Mouse (Mus musculus): ENCODE measurements around the gene Vdac2. TPM values are rescaled to one million over a fixed set of nuclear protein-coding genes. Genes with fewer than 3 reads are reported as not detected.

Vdac2 gene
- polyA plus RNA-seq, 2 experiments from 2014 or later = 247 to 248 TPM

DNA sequence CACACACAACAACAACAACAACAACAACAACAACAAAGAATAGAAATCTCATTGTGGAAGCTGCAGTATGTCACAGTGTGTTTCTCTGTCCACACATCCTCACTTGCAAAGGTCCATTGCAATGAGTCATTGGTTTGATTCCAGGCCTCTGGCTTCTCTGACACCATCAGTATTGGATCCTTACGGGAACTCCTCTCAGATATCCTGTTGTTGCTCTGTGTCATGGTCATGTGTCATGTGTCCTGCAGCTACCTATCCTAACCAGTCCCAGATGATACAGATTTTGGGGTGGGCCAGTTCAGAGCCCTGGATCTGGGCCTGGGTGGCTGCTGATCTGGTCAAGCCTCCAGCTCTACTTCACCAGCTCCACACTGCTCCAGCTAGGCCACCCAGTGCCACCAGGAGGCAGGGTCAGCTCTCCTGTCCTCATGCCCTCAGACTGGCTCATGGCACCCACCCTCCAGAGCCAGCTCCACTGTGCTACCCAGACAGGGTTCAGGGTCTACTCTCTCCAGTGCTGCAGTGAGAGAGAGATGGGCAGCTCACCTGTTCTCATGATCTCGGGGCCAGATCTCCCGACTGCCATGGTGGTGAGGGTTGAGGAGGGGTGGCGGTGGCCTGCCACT is 4.0 kb upstream of the Vdac2 start:
- ATAC-seq = no peak

DNA sequence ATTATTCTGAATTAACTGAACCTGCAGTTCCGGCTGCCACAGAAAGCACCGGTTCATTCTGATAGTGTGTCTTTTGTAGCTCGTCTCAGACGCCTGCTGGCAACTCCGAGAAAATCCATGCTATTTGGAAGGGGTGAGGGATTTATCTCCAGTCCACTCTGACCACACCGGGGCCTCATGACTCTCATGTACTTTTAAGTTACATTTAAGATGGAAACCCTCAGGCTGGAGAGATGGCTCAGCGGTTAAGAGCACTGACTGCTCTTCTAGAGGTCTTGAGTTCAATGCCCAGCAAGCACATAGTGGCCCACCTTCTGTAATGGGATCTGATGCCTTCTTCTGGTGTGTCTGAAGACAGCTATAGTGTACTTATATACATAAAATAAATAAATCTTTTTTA is 2.7 kb upstream of the Vdac2 start:
- no peak for ATAC-seq

DNA sequence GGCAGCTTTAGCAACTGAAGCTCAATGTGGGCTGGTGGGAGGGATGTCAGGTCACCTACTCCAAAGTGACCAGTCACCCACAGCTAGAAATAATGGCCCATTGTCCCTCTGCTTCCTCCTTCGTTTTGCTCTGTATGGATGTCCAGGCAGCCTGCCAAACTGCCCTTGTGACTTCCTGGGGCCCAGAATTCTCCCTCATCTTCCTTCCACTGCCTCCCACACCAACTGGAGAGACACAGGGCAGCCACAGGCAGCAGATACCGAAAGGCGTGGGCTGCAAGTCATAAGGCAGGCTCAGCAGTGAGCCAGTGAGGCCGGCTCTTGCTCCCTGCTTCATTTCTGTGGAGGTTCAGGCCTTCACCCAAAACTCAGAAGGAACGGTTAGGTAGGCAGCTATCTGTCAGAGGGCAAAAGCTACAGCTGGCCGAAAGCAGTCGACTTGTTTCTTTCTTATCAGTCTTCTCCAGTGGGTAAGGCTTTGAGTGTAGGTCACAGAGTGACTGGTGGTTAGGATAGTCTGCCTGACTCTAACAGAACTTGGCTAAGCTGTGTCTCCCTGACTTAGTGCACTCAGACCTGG is 2.2 kb upstream of the Vdac2 start:
- ATAC-seq = no peak

DNA sequence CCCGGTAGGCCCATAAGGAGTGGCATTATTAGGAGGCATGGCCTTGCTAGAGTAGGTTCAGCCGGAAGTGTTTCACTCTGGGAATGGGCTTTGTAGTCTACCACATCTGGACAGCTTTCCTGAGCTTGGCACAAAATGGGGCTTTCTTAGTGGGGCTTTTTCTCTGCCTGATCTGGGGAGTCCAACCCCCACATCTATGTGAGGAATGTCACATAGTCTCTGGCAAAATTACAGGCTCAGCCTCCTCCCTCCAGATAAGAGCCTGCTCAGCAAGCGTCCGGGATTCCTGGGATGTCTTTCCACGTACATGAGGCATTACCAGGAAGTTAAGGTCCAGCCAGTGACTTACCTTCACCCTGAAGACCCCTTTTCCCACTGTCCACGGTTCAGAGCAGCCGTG is 1.1 kb upstream of the Vdac2 start:
- ATAC-seq = no peak

DNA sequence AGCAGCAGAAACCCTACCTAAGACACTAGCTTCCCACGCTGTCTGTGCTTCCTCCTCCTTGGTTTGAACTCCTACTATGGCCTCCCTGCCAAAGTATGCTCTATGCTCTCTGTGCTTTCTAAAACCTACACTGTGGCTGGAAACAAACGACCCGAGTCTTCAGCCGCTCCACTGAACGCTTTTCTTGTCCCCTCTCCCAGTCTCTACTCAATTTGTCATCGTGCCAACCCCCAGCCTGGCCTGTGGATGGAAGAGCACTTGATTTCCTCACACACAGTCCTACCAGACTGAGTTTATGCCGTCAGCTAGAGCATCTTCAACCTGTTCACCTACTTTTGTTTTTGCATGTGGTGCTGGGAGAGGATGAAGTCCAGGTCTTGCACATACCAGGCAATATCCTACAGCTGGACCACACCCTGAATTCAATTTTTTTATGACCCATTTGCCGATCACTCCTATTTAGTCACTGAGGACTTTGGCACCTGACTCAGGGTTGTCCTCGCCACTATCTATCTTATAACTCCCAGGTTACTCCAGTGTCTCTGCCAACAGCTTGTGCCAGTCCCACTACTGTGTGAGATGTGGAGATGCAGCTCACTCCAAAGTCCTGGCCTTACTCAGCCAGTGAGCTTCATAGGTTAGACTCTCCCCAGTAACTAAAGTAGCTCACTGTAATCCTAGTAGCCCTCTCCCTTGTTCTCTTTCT is 901 bp downstream of the Vdac2 start:
- ATAC-seq = no peak

DNA sequence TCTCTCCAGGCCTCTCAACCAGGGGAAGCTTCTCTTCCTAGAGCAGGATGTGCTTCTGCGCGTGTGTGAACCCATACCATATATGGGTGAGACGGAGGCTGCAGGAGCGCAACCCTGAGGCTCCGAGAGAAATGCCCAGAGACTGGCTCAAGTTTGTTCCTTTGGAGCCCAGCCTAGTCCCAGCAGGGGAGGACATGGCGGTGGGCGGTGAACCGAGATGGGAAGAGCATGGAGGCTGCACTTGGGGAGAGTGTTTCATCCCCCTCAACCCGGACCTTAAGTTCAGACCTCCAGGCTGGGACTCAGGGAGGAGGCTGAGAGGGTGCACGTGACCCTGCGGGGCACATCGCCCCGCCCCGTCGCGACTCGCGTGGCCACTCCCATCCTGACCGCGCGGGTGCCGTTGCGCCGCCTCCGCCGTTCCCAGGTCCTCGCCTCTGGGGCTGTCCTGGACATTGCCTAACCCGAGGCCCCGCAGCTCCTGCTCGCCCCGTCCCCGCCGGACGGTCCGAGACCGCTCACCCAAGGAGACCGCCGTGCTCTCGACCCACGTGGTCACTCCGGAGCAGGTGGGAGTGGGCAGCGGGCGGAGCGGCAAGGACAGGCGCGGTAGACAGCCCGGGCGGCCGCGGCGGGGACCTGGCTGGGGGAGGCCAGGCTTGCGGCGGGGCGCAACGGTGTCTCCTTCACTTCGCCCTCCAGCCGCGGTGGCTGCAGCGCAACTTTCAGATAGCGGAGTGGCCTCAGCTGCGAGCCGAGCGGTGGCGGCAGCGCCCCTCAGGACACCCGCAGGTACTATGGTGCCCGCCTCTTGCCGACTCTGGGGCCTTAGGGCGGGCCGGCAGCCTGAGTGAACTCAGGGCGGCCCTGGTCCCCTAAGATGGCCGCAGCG is 6.1 kb downstream of the Vdac2 start:
- ATAC-seq = peak; percentile 92

DNA sequence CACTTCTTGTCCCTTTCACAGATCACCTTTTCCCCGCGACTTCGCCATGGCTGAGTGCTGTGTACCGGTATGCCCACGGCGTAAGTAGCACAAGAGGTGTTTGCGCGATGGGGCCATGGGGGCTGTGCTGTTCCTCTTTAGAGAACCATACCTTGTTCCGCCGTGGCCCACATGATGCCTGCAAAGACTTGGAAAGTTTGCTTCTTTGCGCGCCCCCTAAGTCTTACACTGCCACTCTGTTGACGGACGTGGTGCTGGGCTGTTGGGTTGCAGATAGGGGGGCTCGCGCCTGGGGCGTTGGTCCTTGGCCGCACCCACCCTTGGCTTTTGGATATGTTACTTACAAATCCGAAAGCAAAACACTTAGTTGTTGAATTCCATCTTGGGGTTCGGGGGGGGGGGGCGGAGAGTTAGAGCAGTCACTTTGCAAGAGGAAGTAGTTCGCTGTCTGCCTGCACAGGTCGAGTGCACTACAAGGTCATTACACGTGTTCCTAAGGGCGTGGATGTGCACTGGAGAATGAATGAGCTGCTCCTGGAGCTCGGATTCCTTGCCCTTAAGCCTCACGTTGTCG is 6.9 kb downstream of the Vdac2 start:
- ATAC-seq = no peak

DNA sequence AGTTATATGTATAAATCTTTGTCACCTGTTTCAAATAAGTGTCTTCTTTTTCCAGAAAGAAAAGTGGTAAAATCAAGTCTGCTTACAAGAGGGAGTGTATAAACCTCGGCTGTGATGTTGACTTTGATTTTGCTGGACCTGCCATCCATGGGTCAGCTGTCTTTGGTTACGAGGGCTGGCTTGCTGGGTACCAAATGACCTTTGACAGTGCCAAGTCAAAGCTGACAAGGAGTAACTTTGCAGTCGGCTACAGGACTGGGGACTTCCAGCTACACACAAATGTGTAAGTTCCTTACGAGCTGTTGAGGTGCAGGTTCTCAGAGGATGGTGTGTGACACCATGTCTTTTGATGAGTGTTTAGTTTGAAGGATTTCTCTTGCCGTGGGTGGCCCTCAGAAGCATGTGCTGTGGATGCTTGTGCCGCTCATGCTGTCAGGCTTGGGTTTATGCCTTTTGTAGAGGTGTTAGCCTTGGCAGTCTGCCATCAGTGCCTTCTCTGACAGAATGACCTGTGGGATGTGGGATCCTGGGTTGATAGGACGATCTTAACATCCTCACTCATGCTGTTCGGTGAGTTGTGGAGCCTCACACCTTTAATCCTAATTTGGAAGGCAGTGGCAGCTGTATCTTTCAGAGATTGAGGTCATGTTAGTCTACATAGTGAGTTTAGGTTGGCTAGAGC is 13.4 kb downstream of the Vdac2 start:
- ATAC-seq = no peak

DNA sequence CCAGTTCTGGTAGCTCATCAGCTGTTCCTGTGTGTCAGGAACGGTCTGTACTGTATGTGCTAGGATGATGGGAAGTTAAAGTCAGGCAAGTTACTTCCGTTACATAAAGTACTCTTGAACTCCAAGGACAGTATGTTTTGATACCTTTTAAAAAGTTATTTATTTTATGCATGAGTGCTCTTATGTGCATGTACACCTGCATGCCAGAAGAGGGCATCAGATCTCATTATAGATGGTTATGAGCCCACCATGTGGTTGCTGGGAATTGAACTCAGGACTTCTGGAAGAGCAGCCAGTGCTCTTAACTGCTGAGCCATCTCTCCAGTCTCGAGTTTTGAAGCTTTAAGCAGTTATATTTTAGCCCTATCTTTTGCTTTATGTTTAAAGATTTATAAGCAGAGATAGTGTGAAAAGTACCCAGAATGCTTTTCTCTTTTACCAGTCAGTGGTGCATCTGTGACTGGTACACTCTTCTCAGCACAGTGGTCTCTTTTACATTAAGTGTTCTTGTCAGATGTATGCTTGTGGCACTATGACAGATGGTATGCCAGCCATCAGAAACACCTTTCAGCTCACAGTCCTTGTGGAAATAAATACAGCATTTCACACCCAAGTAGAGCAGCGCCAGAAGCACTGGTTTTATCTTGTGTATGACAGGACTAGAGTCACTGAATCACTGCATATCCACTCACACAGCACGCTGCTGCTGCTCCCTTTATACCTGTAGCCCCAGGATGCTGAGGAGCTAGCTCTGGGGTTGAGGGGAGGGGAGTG is 17.0 kb downstream of the Vdac2 start:
- ATAC-seq = no peak

DNA sequence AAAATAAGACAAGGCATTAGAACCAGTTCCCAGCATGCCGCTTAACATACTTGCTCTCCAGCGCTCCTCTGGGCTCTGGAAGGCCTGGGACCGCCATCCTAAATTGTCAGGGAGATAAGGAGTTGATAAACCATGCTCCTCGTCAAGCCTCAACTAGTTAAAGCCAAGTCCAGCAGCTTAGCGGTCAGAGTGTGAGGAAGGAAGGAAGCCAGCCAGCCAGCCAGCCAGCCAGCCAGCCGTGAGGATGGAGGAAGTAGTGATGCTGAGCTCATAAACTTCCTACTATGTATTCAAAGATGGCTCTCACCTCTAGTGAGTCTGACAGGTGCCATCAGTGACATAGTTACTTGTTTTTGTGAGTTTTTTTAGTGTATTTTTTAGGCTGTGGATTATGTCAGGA is 18.2 kb downstream of the Vdac2 start:
- no peak for ATAC-seq

DNA sequence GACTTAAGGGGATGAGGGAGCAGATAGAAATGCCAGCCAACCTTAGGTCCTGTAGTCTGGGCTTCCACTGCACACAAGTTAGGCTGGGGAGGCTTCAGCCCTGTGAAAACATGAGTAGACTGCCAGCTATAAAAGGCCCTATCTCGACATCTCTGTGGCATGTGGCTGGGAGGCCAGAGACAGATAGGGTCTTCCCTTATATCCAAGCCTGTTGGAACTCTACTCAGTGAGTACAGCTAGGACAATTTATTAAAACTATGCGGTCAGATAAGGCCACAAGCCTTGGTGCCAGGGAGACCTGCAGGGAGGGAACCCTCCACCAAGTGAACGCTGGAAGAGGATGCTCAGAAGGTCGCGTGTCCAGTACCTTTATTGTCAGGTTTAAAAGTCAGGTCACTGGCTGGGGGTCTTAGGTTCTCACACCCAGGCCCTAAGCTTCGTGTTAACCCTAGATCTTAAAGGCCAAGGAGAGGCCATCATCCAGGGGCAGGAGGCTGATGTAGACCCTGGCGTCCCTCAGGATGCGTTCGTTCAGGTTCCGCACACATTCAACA is 21.9 kb downstream of the Vdac2 start:
- no peak for ATAC-seq

DNA sequence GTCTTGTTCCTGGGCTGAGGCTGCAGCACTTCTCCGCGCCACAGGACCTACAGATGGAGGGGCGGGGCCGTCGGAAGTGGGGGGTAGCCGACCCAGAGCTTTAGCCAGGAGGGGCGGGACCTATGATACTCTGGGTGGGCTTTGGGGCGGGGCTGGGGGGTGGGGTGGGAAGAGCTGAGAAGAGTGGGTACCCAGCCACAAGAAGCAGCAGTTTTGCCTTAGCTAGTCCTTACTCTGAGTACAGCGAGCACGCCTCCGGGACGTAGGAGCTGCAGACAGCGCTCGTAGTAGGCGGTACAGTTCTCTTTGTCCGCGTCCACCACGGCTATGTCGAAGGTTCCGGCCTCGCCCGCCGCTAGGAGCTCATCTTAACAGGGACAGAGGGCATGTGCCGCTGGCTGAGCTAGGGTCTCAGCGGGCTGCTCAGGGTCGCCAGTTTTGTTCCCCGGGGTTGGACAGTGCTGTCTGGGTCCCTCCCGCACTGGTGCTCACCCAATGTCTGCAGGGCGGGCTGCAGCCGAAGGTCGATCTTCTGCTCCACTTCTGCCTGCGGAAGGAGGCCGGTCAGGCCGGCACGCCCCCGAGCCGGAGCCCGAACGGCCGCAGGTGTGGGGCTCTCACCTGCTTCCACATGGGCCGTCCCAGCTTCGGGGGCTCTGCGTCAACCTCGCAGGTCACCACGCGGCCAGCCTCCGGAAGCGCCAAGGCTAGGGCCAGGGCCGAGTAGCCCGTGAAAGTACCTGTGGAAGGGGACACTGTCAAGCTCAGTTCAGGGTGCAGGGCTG is 22.5 kb downstream of the Vdac2 start:
- peak; percentile 6 for ATAC-seq

DNA sequence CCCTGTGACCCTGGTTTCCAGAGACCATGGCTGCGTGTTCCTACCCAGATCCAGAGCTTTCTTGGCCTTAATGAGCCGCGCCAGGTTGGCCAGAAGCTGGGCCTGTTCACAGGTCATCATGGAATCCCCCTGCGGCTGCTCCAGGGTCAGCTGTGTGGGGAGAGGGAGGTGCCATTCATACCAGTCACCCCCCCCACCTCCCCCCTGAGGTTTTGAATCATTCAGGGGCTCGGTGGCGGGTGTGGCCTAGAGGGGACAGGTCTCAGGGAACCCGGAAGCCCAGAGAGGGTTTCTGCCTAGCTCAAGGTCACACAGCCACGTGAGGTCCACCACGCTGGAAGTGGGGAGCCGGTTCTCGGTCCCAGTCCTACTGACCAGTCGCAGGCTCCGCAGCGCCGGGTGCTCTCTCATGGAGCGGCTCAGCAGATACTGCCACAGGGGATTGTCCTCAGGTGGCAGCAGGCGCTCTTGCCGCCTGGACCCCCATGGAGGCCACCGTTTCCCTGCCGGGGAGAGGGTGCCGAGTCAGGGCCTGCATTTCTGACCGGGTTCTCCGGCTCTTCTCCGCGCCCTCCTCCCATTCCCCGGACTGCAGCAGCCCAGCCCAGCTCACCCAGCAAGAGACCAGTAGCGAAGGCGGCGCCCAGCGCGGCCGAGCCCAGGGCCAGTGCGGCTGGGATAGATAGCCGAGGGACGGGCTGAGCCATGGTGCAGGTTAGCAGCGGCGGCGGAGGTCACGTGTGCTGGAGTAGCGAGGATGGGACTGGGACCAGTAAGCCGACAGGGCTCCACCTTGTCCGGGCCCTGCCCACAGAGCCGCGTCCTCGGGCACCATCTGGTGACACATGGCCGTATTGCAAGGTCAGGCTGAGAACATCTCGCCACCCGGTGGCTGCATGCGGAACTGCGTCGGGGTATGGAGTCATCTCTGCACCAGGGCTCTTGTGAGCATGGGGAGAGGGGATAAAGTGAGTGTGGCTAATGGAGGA is 23.4 kb downstream of the Vdac2 start, which contains the start of gene Comtd1:
TSS of gene Comtd1 (minus strand) at position 812 of the 989 bp plus-strand sequence.
- peak; percentile 90 for ATAC-seq

DNA sequence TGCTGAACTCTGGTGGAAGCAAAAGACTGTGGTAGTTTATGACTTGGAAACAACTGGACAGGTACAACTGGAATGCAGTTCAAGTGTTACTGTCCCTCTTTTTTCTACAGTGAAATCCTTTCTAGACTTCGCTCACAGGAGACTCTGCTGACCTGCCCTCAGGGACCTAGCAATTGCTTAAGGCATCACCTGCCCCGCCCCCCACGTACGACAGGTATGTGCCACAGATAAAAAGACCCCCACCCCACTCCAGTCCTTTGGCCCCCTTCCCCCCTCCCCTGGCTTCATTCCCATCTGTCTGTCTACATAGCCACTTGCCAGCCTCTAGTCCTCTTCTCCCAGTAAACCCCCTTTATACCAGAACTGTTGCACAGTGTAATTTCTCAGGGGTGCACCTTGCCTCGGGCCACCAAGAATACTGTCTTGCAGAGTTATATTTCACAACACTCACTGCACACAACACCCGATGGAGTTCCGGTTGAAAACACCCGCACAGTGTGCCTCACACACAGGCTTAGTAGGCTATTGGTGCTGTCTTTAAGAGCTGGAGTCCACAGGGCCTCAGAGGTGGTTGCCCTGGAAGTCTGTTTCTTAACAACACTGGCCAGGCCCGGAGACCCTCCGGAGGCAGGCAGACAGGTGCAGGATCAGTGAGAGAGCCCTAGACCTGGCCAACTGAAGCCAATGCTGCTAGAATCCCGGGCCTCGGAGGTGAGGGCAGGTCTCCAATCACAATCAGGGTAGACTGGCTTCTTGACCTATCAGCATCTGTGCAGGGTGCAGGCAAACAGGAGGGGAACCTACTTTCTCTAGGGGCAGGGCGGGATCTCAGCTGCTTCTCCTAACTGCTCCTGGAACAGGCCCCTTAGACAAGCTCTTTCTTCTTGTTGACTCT is 24.7 kb downstream of the Vdac2 start:
- ATAC-seq = no peak

DNA sequence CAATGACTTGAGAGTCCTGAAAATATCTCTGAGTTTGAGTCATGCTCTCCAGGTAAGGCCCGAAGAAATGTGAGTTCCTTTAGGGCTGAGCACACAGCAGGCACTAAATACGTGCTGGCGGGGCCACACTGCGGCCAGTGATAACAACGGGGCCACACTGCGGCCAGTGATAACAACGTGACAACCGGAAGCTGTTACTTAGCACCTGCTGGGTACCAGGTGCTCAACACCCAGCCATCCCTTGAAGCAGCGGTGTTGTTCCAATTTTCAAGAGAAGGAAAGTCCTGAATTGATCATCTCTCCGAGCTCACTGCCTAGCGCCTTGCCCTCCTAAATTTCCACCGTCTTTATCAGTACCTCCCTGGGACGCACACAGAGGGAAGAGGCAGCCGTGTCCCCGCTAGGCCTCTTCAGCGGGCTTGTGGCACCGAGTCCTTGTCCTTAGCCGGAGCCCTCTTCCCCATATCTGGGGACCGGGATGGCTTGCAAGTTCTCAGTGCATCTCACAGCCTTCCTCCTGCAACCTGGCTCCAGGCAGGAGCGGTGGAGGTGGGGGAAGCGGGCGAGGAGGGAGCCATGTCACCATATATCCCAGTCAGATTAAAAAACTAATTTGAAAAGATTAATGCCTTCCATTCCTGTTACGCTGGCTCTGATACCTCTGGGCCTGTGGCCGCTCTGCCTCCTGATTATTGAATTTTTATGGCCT is 25.5 kb downstream of the Vdac2 start:
- ATAC-seq = no peak

DNA sequence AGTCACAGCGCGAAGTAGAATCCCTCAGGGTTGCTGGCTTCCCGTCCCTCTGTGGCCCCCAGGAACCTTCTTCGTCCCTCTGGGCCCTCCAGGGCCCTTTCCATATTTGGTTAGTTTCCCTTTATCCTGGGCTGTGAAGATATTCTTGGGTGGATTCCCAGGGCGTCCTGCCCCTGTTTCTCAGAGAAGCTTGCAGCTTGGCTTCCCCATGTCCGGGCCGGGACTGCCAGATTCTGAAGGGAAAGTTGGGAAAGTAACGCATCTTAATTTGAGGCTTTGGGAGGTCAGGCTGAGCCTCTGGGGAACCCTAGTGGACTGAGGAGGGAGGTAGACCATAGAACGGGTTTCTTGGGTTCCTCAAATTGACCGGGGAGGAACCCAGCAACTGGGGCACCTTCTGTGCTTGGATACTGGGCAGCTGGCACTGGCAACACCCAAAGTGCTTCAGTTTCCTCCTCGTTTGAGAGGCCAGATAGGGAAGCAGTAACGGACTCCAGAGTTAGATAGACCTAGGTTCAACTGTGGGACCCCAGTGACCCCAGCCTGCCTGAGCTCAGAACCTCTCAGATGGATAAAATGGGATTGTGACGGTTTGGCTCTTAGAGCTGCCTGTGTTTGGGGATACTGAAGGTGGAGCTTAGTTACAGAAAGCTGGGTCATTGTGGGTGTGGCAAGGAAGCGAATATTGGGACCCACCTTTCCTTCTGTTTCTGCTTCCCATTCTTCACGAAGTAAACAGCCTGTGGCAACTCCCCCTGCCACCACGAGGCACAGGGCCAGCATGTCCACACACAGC is 27.2 kb downstream of the Vdac2 start:
- ATAC-seq = no peak
